9 mouse cellular contexts compared by ENCODE assay signal in genomic region chr9:22132220-22132619, GRCm38 (mm10). TPM values are rescaled to one million over a fixed set of nuclear protein-coding genes. Genes with fewer than 3 reads are reported as not detected.
DNase-seq lines count a peak whose midpoint lies in the region; ATAC-seq and TF ChIP-seq lines count a peak whose summit lies in the region.
"Had no signal": no experiment of that assay in that cellular context is flagged by ENCODE, and none has a peak within 500 bp of the region (broad histone marks: within the 10 kb centered on the region; RNA-seq: fewer than 3 reads in every experiment).

No protein-coding gene starts in this region.

- no peaks in the 10 kb centered on the region for H3K36me3 ChIP-seq in hindbrain, embryonic 12.5 days
- H3K36me3 ChIP-seq in hindbrain, postnatal 0 days (ENCODE audit: insufficient read depth, low read length), result no peaks in the 10 kb centered on the region
- H3K36me3 ChIP-seq in embryonic facial prominence, embryonic 15.5 days, result no peaks in the 10 kb centered on the region
- peaks cover 46% of the 10 kb centered on the region for H3K36me3 ChIP-seq in liver, embryonic 14.5 days (replicated peaks; ENCODE audit: control insufficient read depth, insufficient read depth, low read depth)

- H3K4me2 ChIP-seq in hindbrain, embryonic 12.5 days (replicated peaks), result peak overlapping the region; percentile 45
- no peak overlapping the region for H3K4me2 ChIP-seq in hindbrain, postnatal 0 days (ENCODE audit: low read depth, low read length)
- H3K4me2 ChIP-seq in embryonic facial prominence, embryonic 15.5 days (replicated peaks), result peak overlapping the region; percentile 64
- peak overlapping the region; percentile 99 for H3K4me2 ChIP-seq in liver, embryonic 14.5 days (ENCODE audit: low read depth)

- H3K4me1 ChIP-seq in hindbrain, embryonic 12.5 days, result peaks cover 8% of the 10 kb centered on the region
- H3K4me1 ChIP-seq in hindbrain, postnatal 0 days (ENCODE audit: insufficient read depth, low read length), result peaks cover 7% of the 10 kb centered on the region; the same call in 1 of the 2 replicates
- peaks cover 13% of the 10 kb centered on the region for H3K4me1 ChIP-seq in embryonic facial prominence, embryonic 15.5 days
- peaks cover 27 to 38% of the 10 kb centered on the region in 2 experiments for H3K4me1 ChIP-seq in liver, embryonic 14.5 days (replicated peaks; ENCODE audit: control insufficient read depth in 2 of 2, insufficient read depth in 2 of 2, low read length in 1 of 2)

- no peak overlapping the region for H3K27ac ChIP-seq in hindbrain, embryonic 12.5 days
- H3K27ac ChIP-seq in hindbrain, postnatal 0 days, result no peak overlapping the region
- H3K27ac ChIP-seq in embryonic facial prominence, embryonic 15.5 days (replicated peaks), result peak overlapping the region; percentile 68; the same call in 1 of the 2 replicates
- no peak overlapping the region; the same call in 1 of the 2 replicates for H3K27ac ChIP-seq in liver, embryonic 14.5 days

- no peak for TF ChIP-seq CTCF in hindbrain, postnatal 0 days (IDR thresholded peaks at IDR 0.05; ENCODE audit: low read depth)
- no peak for TF ChIP-seq CTCF in liver, embryonic 14.5 days (IDR thresholded peaks at IDR 0.05; ENCODE audit: low read depth)

- intact Hi-C loops in left cerebral cortex, postnatal 10 days (cut with DNase I), result no loop called here

- no peak overlapping the region for H3K9ac ChIP-seq in hindbrain, embryonic 12.5 days
- H3K9ac ChIP-seq in hindbrain, postnatal 0 days (replicated peaks; ENCODE audit: low read length), result no peak overlapping the region
- H3K9ac ChIP-seq in embryonic facial prominence, embryonic 15.5 days, result no peak overlapping the region
- H3K9ac ChIP-seq in liver, embryonic 14.5 days (replicated peaks), result peak overlapping the region; percentile 64

- TF ChIP-seq EP300 in liver, embryonic 14.5 days (IDR thresholded peaks at IDR 0.05; ENCODE audit: low read depth), result no peak

- 42% methylated on average over 11 of the region's 11 CpGs for WGBS in hindbrain, embryonic 12.5 days
- whole genome bisulfite sequencing in hindbrain, postnatal 0 days, result 51% methylated on average over 11 of the region's 11 CpGs
- 40% methylated on average over 11 of the region's 11 CpGs for WGBS in embryonic facial prominence, embryonic 15.5 days
- WGBS in liver, embryonic 14.5 days (ENCODE audit: insufficient replicate concordance), result 60% methylated on average over 11 of the region's 11 CpGs

- peaks cover 47% of the 10 kb centered on the region for H3K27me3 ChIP-seq in hindbrain, embryonic 12.5 days
- H3K27me3 ChIP-seq in hindbrain, postnatal 0 days (ENCODE audit: insufficient read depth, low read length), result peaks cover 14% of the 10 kb centered on the region
- H3K27me3 ChIP-seq in embryonic facial prominence, embryonic 15.5 days, result no peaks in the 10 kb centered on the region
- H3K27me3 ChIP-seq in liver, embryonic 14.5 days (ENCODE audit: control insufficient read depth, insufficient read depth, low read length), result no peaks in the 10 kb centered on the region

- H3K9me3 ChIP-seq in hindbrain, embryonic 12.5 days (replicated peaks), result no peaks in the 10 kb centered on the region
- H3K9me3 ChIP-seq in hindbrain, postnatal 0 days (ENCODE audit: low read length), result no peaks in the 10 kb centered on the region
- H3K9me3 ChIP-seq in embryonic facial prominence, embryonic 15.5 days (replicated peaks), result no peaks in the 10 kb centered on the region
- no peaks in the 10 kb centered on the region for H3K9me3 ChIP-seq in liver, embryonic 14.5 days (ENCODE audit: control insufficient read depth, low read length)

- no peak for DNase-seq in hindbrain, postnatal 0 days (ENCODE audit: low spot score)
- peak; percentile 41 for DNase-seq in ES-CJ7 (ENCODE audit: low read depth, low spot score)
- no peak for DNase-seq in liver, embryonic 14.5 days (ENCODE audit: low read depth in 3 of 3, low spot score in 3 of 3)
- no peak for DNase-seq in cerebellum, adult 9-10 months
- DNase-seq in left cerebral cortex, postnatal 10 days (ENCODE audit: extremely low spot score in 1 of 2, low spot score in 2 of 2), result no peak
- DNase-seq in gastrocnemius, postnatal 10 days, result no peak

- H3K4me3 ChIP-seq in hindbrain, embryonic 12.5 days, result no peak overlapping the region
- H3K4me3 ChIP-seq in hindbrain, postnatal 0 days (ENCODE audit: low read length), result no peak overlapping the region
- H3K4me3 ChIP-seq in embryonic facial prominence, embryonic 15.5 days (replicated peaks), result peak overlapping the region; percentile 41
- H3K4me3 ChIP-seq in liver, embryonic 14.5 days (ENCODE audit: insufficient read depth in 1 of 2, low read depth in 2 of 2, low read length in 2 of 2), result peak overlapping the region; percentile 58 to 71

- no peak for ATAC-seq in hindbrain, embryonic 12.5 days (ENCODE audit: low FRiP score)
- no peak for ATAC-seq in hindbrain, postnatal 0 days
- ATAC-seq in embryonic facial prominence, embryonic 15.5 days (ENCODE audit: insufficient number of reproducible peaks, low FRiP score, low TSS enrichment, low read depth), result no peak
- ATAC-seq in liver, embryonic 14.5 days (ENCODE audit: insufficient read depth), result no peak

RNA-seq across cellular contexts. Expression of gene Acp5, which starts 3.3 kb away (rescaled TPM):
- polyA plus RNA-seq in hindbrain, embryonic 12.5 days (2016; fragmentation: Nextera tagmentation; extraction: Ambion mirVana), result 8.3 and 9.8 TPM in 2 replicates
- total RNA-seq in hindbrain, postnatal 0 days (2014; rRNA removed), result 0.18 and 1.8 TPM in 2 replicates
- polyA plus RNA-seq in hindbrain, postnatal 0 days (2015; fragmentation: Nextera tagmentation; extraction: Ambion mirVana), result 0.63 and 1.2 TPM in 2 replicates
- 38.1 and 44.7 TPM in 2 replicates for polyA plus RNA-seq in embryonic facial prominence, embryonic 15.5 days (2015; fragmentation: Nextera tagmentation; extraction: Ambion mirVana)
- 181 and 203 TPM in 2 replicates for polyA plus RNA-seq in liver, embryonic 14.5 days (2012; rRNA removed)
- 195 and 196 TPM in 2 replicates for polyA plus RNA-seq in liver, embryonic 14.5 days (2014; fragmentation: Nextera tagmentation; extraction: Ambion mirVana)
- total RNA-seq in left cerebral cortex, postnatal 10 days (2021), result under 1 TPM; 0.61 to 0.75 TPM
- 100 to 1,000 TPM in 1 of 2 experiments, 1 to 10 TPM in 1; 1.4 to 124 TPM for total RNA-seq in gastrocnemius, postnatal 10 days (2021)

RNA-seq across cellular contexts. Expression of gene Elof1, which starts 15.2 kb away (rescaled TPM):
- polyA plus RNA-seq in hindbrain, embryonic 12.5 days (2016; fragmentation: Nextera tagmentation; extraction: Ambion mirVana), result 161 and 177 TPM in 2 replicates
- total RNA-seq in hindbrain, postnatal 0 days (2014; rRNA removed), result 142 and 165 TPM in 2 replicates
- 171 and 178 TPM in 2 replicates for polyA plus RNA-seq in hindbrain, postnatal 0 days (2015; fragmentation: Nextera tagmentation; extraction: Ambion mirVana)
- 202 and 226 TPM in 2 replicates for polyA plus RNA-seq in embryonic facial prominence, embryonic 15.5 days (2015; fragmentation: Nextera tagmentation; extraction: Ambion mirVana)
- 59.5 and 72.5 TPM in 2 replicates for polyA plus RNA-seq in liver, embryonic 14.5 days (2012; rRNA removed)
- 98.2 and 102 TPM in 2 replicates for polyA plus RNA-seq in liver, embryonic 14.5 days (2014; fragmentation: Nextera tagmentation; extraction: Ambion mirVana)
- 10 to 100 TPM; 63.0 to 63.7 TPM for total RNA-seq in left cerebral cortex, postnatal 10 days (2021)
- 10 to 100 TPM; 33.4 to 39.7 TPM for total RNA-seq in gastrocnemius, postnatal 10 days (2021)

RNA-seq across cellular contexts. Expression of gene Pigyl, which starts 24.4 kb away (rescaled TPM):
- polyA plus RNA-seq in hindbrain, embryonic 12.5 days (2016; fragmentation: Nextera tagmentation; extraction: Ambion mirVana), result 58.8 and 65.6 TPM in 2 replicates
- total RNA-seq in hindbrain, postnatal 0 days (2014; rRNA removed), result 20.5 and 37.1 TPM in 2 replicates
- polyA plus RNA-seq in hindbrain, postnatal 0 days (2015; fragmentation: Nextera tagmentation; extraction: Ambion mirVana), result 109 and 111 TPM in 2 replicates
- polyA plus RNA-seq in embryonic facial prominence, embryonic 15.5 days (2015; fragmentation: Nextera tagmentation; extraction: Ambion mirVana), result 74.6 and 75.6 TPM in 2 replicates
- 17.5 and 26.4 TPM in 2 replicates for polyA plus RNA-seq in liver, embryonic 14.5 days (2012; rRNA removed)
- 41.5 and 42.1 TPM in 2 replicates for polyA plus RNA-seq in liver, embryonic 14.5 days (2014; fragmentation: Nextera tagmentation; extraction: Ambion mirVana)
- 10 to 100 TPM; 40.9 to 42.3 TPM for total RNA-seq in left cerebral cortex, postnatal 10 days (2021)
- total RNA-seq in gastrocnemius, postnatal 10 days (2021), result 10 to 100 TPM; 34.4 to 34.7 TPM

RNA-seq across cellular contexts. Expression of gene Cnn1, which starts 33.2 kb away (rescaled TPM):
- polyA plus RNA-seq in hindbrain, embryonic 12.5 days (2016; fragmentation: Nextera tagmentation; extraction: Ambion mirVana), result 1.9 and 3.1 TPM in 2 replicates
- 0.40 and 0.52 TPM in 2 replicates for total RNA-seq in hindbrain, postnatal 0 days (2014; rRNA removed)
- polyA plus RNA-seq in hindbrain, postnatal 0 days (2015; fragmentation: Nextera tagmentation; extraction: Ambion mirVana), result 0.66 and 1.1 TPM in 2 replicates
- 4.3 and 7.0 TPM in 2 replicates for polyA plus RNA-seq in embryonic facial prominence, embryonic 15.5 days (2015; fragmentation: Nextera tagmentation; extraction: Ambion mirVana)
- 0.17 and 0.91 TPM in 2 replicates for polyA plus RNA-seq in liver, embryonic 14.5 days (2012; rRNA removed)
- 0.09 and 0.44 TPM in 2 replicates for polyA plus RNA-seq in liver, embryonic 14.5 days (2014; fragmentation: Nextera tagmentation; extraction: Ambion mirVana)
- total RNA-seq in left cerebral cortex, postnatal 10 days (2021), result under 1 TPM; 0.20 to 0.39 TPM
- total RNA-seq in gastrocnemius, postnatal 10 days (2021), result 1 to 10 TPM; 4.4 to 5.5 TPM
- total RNA-seq: common myeloid progenitor, adult 5-6 weeks had no signal

RNA-seq across cellular contexts. Expression of gene Ecsit, which starts 47.0 kb away (rescaled TPM):
- 37.1 and 40.0 TPM in 2 replicates for polyA plus RNA-seq in hindbrain, embryonic 12.5 days (2016; fragmentation: Nextera tagmentation; extraction: Ambion mirVana)
- 59.9 and 68.8 TPM in 2 replicates for total RNA-seq in hindbrain, postnatal 0 days (2014; rRNA removed)
- polyA plus RNA-seq in hindbrain, postnatal 0 days (2015; fragmentation: Nextera tagmentation; extraction: Ambion mirVana), result 51.0 and 56.0 TPM in 2 replicates
- 37.3 and 41.8 TPM in 2 replicates for polyA plus RNA-seq in embryonic facial prominence, embryonic 15.5 days (2015; fragmentation: Nextera tagmentation; extraction: Ambion mirVana)
- polyA plus RNA-seq in liver, embryonic 14.5 days (2012; rRNA removed), result 14.6 and 14.7 TPM in 2 replicates
- 16.8 and 19.9 TPM in 2 replicates for polyA plus RNA-seq in liver, embryonic 14.5 days (2014; fragmentation: Nextera tagmentation; extraction: Ambion mirVana)
- total RNA-seq in left cerebral cortex, postnatal 10 days (2021), result 10 to 100 TPM; 40.5 to 42.8 TPM
- total RNA-seq in gastrocnemius, postnatal 10 days (2021), result 10 to 100 TPM; 51.8 to 58.5 TPM

Comparison
In these comparisons a context has a peak if more than half of its experiments do, and no peak if none do; other contexts are left out.
1. H3K4me3 ChIP-seq: peak in embryonic facial prominence, embryonic 15.5 days (single experiment) and liver, embryonic 14.5 days (2 of 2); none in hindbrain, embryonic 12.5 days (single experiment) and hindbrain, postnatal 0 days (single experiment).